Mouse (Mus musculus): Measurements from ENCODE around the gene Gm815.

DNA sequence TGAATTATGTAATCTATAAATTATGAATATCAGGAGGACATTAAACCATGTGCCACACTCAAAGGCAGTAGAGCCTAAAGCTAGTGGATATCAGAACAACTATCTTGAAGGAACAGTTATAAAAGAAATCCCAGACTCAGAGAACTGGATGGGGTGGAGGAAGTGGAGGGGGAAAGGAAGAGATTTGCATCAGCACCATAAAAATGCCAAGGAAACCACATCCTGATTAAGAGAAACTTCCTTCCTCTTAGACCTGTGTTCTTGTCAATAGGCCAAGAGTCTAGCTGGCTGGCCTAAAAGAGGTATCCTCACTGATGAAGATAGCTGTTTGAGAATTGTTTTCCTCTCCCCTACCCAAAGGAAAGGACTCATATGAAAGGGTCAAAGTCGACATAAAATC is 28.6 kb downstream of the Gm815 start:
- TF ChIP-seq GATA1 (IDR thresholded peaks at IDR 0.05; ENCODE audit: borderline replicate concordance, low read length) (no peak), CTCF (IDR thresholded peaks at IDR 0.05; ENCODE audit: low read depth, low read length) (no peak), POLR2AphosphoS5 (IDR thresholded peaks at IDR 0.05; ENCODE audit: insufficient replicate concordance, low read depth, low read length) (no peak)
